Mouse (Mus musculus) kidney, adult 2 months (tissue): ENCODE measurements around the gene Arid3b. TPM values are rescaled to one million over a fixed set of nuclear protein-coding genes. Genes with fewer than 3 reads are reported as not detected.
A peak's percentile ranks its signal among the peaks of the same experiment; 100 is the strongest.

Experiments
- DNase-seq: peaks from one replicate; pipeline ENCODE4 v3.0.0; 2021
- H3K27ac ChIP-seq: fragments of 200-500 bp; 2 replicates; pipeline ENCODE4 v1.5.1; 2012; ENCODE audit warnings: low read depth, low read length, control low read depth, inconsistent platforms; ENCODE audit not compliant: insufficient read depth
- H3K27me3 ChIP-seq: fragments of 200-500 bp; replicated peaks from 2 replicates; pipeline ENCODE4 v1.6.1; 2012; ENCODE audit warnings: mild to moderate bottlenecking, moderate library complexity, low read length, inconsistent platforms; ENCODE audit not compliant: control insufficient read depth, insufficient read depth
- H3K36me3 ChIP-seq: fragments of 200-500 bp; 2 replicates; pipeline ENCODE4 v1.6.1; 2012; ENCODE audit warnings: mild to moderate bottlenecking, moderate library complexity, low read length, inconsistent platforms; ENCODE audit not compliant: control insufficient read depth, insufficient read depth
- H3K4me1 ChIP-seq: fragments of 200-500 bp; 2 replicates; pipeline ENCODE4 v1.6.1; 2011; ENCODE audit warnings: low read length; ENCODE audit not compliant: control insufficient read depth, insufficient read depth
- H3K4me3 ChIP-seq: fragments of 200-500 bp; 2 replicates; pipeline ENCODE4 v1.5.1; 2011; ENCODE audit warnings: mild to moderate bottlenecking, low read depth, low read length, control low read depth; ENCODE audit not compliant: insufficient read depth
- CTCF ChIP-seq: fragments of 200-500 bp; conservative IDR thresholded peaks from 2 replicates; pipeline ENCODE4 v1.5.1; 2011; ENCODE audit warnings: low read depth, mild to moderate bottlenecking, control low read depth, low read length, moderate library complexity, mixed read lengths; ENCODE audit not compliant: insufficient read depth, insufficient read length
- POLR2A ChIP-seq: fragments of 200-500 bp; IDR thresholded peaks from one replicate; pipeline ENCODE4 v1.6.1; 2011; ENCODE audit warnings: low read depth, low read length, control low read depth
- WGBS: fragments of 180-500 bp; shearing (Covaris S2); methylation state at CpG from one replicate; pipeline ENCODE4 v1.1.7; 2018; 5-methylcytosine and 5-hydroxymethylcytosine counted together
- polyA plus RNA-seq: library from polyadenylated mRNA; depleted of rRNA; stranded (reverse); fragments of >200 nt; gene quantifications from 2 replicates; pipeline ENCODE4 v1.2.3, GENCODE M21; 2012

Gene Arid3b
- polyA plus RNA-seq, 1 experiment, result 5.0 TPM

- no peak overlapping the region for H3K4me3 ChIP-seq
- peak; percentile 99 for DNase-seq
- no peaks in the 10 kb centered on the region for H3K36me3 ChIP-seq
- no peak overlapping the region for H3K27ac ChIP-seq
- 2% methylated on average over 24 of the region's 24 CpGs for WGBS
- no peak for TF ChIP-seq POLR2A
- no peak for TF ChIP-seq CTCF
- H3K4me1 ChIP-seq, result peaks cover 10% of the 10 kb centered on the region
- no peaks in the 10 kb centered on the region for H3K27me3 ChIP-seq
Observed at GRCm38 (mm10) chr9:57831267-57832082, 5.1 kb downstream of the Arid3b start.

GRCm38 (mm10) chr9:57829812-57830557 lies 6.6 kb downstream of the Arid3b start:
- WGBS, result 63% methylated on average over 6 of the region's 6 CpGs
- TF ChIP-seq CTCF (no peak), POLR2A (no peak)
- Histone ChIP-seq H3K4me1 (peaks cover 10% of the 10 kb centered on the region), H3K4me3 (no peak overlapping the region), H3K27me3 (no peaks in the 10 kb centered on the region), H3K27ac (no peak overlapping the region), H3K36me3 (no peaks in the 10 kb centered on the region)
- DNase-seq, result no peak

GRCm38 (mm10) chr9:57823397-57823796 lies 13.2 kb downstream of the Arid3b start:
- 95% methylated on average over 1 of the region's 1 CpGs for WGBS
- no peak for TF ChIP-seq POLR2A
- no peak for TF ChIP-seq CTCF
- H3K4me3 ChIP-seq, result no peak overlapping the region
- H3K27me3 ChIP-seq, result no peaks in the 10 kb centered on the region
- no peak for DNase-seq
- no peaks in the 10 kb centered on the region; the same call in 1 of the 2 replicates for H3K4me1 ChIP-seq
- H3K36me3 ChIP-seq, result no peaks in the 10 kb centered on the region
- no peak overlapping the region for H3K27ac ChIP-seq

DNA sequence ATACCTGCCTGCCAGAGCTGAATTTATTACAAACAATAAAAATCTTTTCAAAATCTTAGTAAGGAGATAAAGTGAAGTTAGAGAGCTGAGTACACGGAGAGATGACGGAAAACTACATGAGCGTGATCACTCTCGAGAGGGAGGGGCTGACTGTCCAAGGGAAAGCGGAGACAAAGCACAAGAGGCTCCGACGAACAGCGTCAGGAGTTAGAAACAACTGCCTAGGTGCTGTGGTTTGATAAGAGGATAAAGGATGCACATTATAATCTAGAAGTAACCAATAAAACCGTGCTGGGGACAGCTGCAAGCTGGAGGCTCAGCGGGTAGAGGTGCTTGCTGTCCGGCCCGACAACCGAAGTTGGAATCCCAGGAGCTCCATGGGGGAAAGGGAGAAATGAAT lies 13.8 kb downstream of the Arid3b start:
- H3K4me3 ChIP-seq, result no peak overlapping the region
- DNase-seq, result no peak
- H3K36me3 ChIP-seq, result no peaks in the 10 kb centered on the region
- no peak overlapping the region for H3K27ac ChIP-seq
- no peaks in the 10 kb centered on the region for H3K27me3 ChIP-seq
- no peaks in the 10 kb centered on the region; the same call in 1 of the 2 replicates for H3K4me1 ChIP-seq
- no peak for TF ChIP-seq POLR2A
- no peak for TF ChIP-seq CTCF
- 87% methylated on average over 13 of the region's 13 CpGs for WGBS

DNA sequence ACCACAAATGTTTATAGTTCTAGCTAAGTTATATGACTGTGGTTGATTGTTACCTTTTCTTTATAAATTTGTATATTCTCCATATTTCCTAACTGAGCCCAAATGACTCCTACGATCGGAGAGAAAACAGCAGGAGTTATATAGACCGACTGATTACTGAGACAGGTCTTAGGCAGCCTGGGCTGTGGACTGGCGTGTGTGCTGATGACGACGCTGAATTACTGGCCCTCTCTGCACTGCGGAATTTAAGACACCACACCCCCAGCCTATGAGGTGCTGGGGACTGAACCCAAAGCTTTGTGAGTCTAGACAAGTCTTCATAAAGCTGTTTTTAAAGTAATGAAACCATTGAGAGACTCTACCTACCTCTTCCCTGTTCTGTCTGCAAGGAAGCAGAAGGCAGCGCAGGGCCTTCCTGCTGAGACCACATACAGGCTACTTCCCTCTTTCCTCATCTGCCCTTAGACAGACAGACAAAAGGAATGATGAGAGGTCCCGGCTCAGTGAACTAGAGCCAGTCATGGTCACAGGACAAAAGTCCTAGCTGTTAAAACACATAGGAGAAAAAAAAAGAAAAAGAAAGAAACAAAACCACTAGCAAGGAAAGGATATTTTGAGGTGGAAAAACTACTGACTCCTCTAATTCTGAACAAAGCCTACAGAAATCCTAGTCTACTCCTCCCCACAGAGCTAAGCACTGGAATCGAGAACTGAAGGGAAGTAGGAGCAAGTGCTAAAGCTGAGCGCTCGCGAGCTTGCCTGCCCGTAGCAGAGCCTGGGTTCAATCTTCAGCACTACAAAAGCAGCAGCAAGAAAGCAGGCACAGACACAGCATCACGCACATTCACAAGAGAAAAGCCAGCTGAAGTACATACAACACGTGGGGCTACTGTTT lies 16.2 kb downstream of the Arid3b start:
- peaks cover 4% of the 10 kb centered on the region; the same call in 1 of the 2 replicates for H3K4me1 ChIP-seq
- H3K4me3 ChIP-seq, result no peak overlapping the region
- TF ChIP-seq POLR2A, result no peak
- TF ChIP-seq CTCF, result no peak
- 66% methylated on average over 16 of the region's 16 CpGs for WGBS
- H3K27ac ChIP-seq, result no peak overlapping the region
- no peak for DNase-seq
- no peaks in the 10 kb centered on the region for H3K27me3 ChIP-seq
- H3K36me3 ChIP-seq, result no peaks in the 10 kb centered on the region

GRCm38 (mm10) chr9:57817220-57817667 lies 19.3 kb downstream of the Arid3b start:
- WGBS, result 15% methylated on average over 6 of the region's 6 CpGs
- Histone ChIP-seq H3K36me3 (no peaks in the 10 kb centered on the region), H3K4me1 (peaks cover 4% of the 10 kb centered on the region; the same call in 1 of the 2 replicates), H3K27me3 (no peaks in the 10 kb centered on the region), H3K27ac (no peak overlapping the region), H3K4me3 (no peak overlapping the region)
- DNase-seq, result peak; percentile 43
- TF ChIP-seq POLR2A, result no peak
- no peak for TF ChIP-seq CTCF
